In genomic region chr3:40408921-40409488, GRCm38 (mm10) we compare ENCODE assay signal across 14 mouse cellular contexts.
DNase-seq lines count a peak whose midpoint lies in the region; ATAC-seq and TF ChIP-seq lines count a peak whose summit lies in the region.
"Had no signal": no experiment of that assay in that cellular context is flagged by ENCODE, and none has a peak within 500 bp of the region (broad histone marks: within the 10 kb centered on the region; RNA-seq: fewer than 3 reads in every experiment).

No protein-coding gene starts in this region.

- peaks cover 7% of the 10 kb centered on the region; the same call in 1 of the 2 replicates for H3K4me1 ChIP-seq in heart, embryonic 10.5 days
- H3K4me1 ChIP-seq in embryonic facial prominence, embryonic 10.5 days = peaks cover 29% of the 10 kb centered on the region
- H3K4me1 ChIP-seq in lung, postnatal 0 days (ENCODE audit: insufficient read depth, low read depth, low read length) = no peaks in the 10 kb centered on the region
- H3K4me1 ChIP-seq: stomach, embryonic 15.5 days had no signal

- WGBS in heart, embryonic 10.5 days = 66% methylated on average over 5 of the region's 5 CpGs
- WGBS in embryonic facial prominence, embryonic 10.5 days = 39% methylated on average over 5 of the region's 5 CpGs
- whole genome bisulfite sequencing in lung, postnatal 0 days = 44% methylated on average over 5 of the region's 5 CpGs

- no peak overlapping the region for H3K4me3 ChIP-seq in heart, embryonic 10.5 days
- no peak overlapping the region for H3K4me3 ChIP-seq in embryonic facial prominence, embryonic 10.5 days
- no peak overlapping the region for H3K4me3 ChIP-seq in lung, postnatal 0 days (ENCODE audit: low read depth, low read length)
- H3K4me3 ChIP-seq: limb, embryonic 15.5 days; stomach, embryonic 15.5 days had no signal

- H3K36me3 ChIP-seq in heart, embryonic 10.5 days = no peaks in the 10 kb centered on the region
- no peaks in the 10 kb centered on the region for H3K36me3 ChIP-seq in embryonic facial prominence, embryonic 10.5 days (replicated peaks)
- no peaks in the 10 kb centered on the region for H3K36me3 ChIP-seq in lung, postnatal 0 days (ENCODE audit: insufficient read depth, low read length)
- H3K36me3 ChIP-seq: limb, embryonic 15.5 days; stomach, embryonic 15.5 days had no signal

- peak; percentile 38 to 41 for DNase-seq in heart, postnatal 10 days
- no peak for DNase-seq in heart, embryonic 10.5 days (ENCODE audit: low spot score)
- DNase-seq in embryonic facial prominence, embryonic 10.5 days (ENCODE audit: low spot score) = peak; percentile 62
- DNase-seq in kidney, postnatal 10 days = peak; percentile 76
- DNase-seq in lung, postnatal 0 days (ENCODE audit: low spot score) = peak; percentile 58
- no peak for DNase-seq in thymus, postnatal 10 days (ENCODE audit: low spot score in 2 of 2)
- no peak for DNase-seq in spleen, postnatal 4 days (ENCODE audit: low spot score in 2 of 2)
- DNase-seq in T-cell, adult 2 months (ENCODE audit: low spot score) = no peak
- DNase-seq: B cell, adult 2 months had no signal

- H3K4me2 ChIP-seq in lung, postnatal 0 days (replicated peaks; ENCODE audit: low read depth, low read length) = no peak overlapping the region
- H3K4me2 ChIP-seq: limb, embryonic 15.5 days; stomach, embryonic 15.5 days had no signal

- H3K27me3 ChIP-seq in heart, embryonic 10.5 days (ENCODE audit: insufficient read depth, poor library complexity, severe bottlenecking) = peaks cover 8% of the 10 kb centered on the region; the same call in 1 of the 2 replicates
- no peaks in the 10 kb centered on the region for H3K27me3 ChIP-seq in embryonic facial prominence, embryonic 10.5 days (replicated peaks; ENCODE audit: low read depth, poor library complexity, severe bottlenecking)
- no peaks in the 10 kb centered on the region for H3K27me3 ChIP-seq in lung, postnatal 0 days (replicated peaks; ENCODE audit: insufficient read depth, low read length)
- H3K27me3 ChIP-seq: limb, embryonic 15.5 days; stomach, embryonic 15.5 days had no signal

- H3K9me3 ChIP-seq in heart, embryonic 10.5 days = no peaks in the 10 kb centered on the region
- H3K9me3 ChIP-seq in embryonic facial prominence, embryonic 10.5 days = no peaks in the 10 kb centered on the region
- H3K9me3 ChIP-seq in lung, postnatal 0 days (ENCODE audit: low read length) = no peaks in the 10 kb centered on the region
- H3K9me3 ChIP-seq: limb, embryonic 15.5 days; stomach, embryonic 15.5 days had no signal

- intact Hi-C loops in heart, postnatal 10 days (cut with DNase I) = no loop called here

- H3K27ac ChIP-seq in heart, embryonic 10.5 days = no peak overlapping the region
- peak overlapping the region; percentile 65; the same call in 1 of the 2 replicates for H3K27ac ChIP-seq in embryonic facial prominence, embryonic 10.5 days (replicated peaks)
- no peak overlapping the region for H3K27ac ChIP-seq in lung, postnatal 0 days (ENCODE audit: low read length)
- H3K27ac ChIP-seq: limb, embryonic 15.5 days; stomach, embryonic 15.5 days had no signal

- TF ChIP-seq CTCF in lung, postnatal 0 days (IDR thresholded peaks at IDR 0.05) = no peak

- no peak for TF ChIP-seq EP300 in lung, postnatal 0 days (IDR thresholded peaks at IDR 0.05)

- H3K9ac ChIP-seq in lung, postnatal 0 days (replicated peaks; ENCODE audit: low read depth) = no peak overlapping the region
- H3K9ac ChIP-seq: limb, embryonic 15.5 days; stomach, embryonic 15.5 days had no signal

- ATAC-seq in lung, postnatal 0 days = peak; percentile 77
- ATAC-seq: forebrain, embryonic 14.5 days; midbrain, embryonic 16.5 days; Patski had no signal

Comparison
In these comparisons a context has a peak if more than half of its experiments do, and no peak if none do; other contexts are left out.
1. DNase-seq: peak in heart, postnatal 10 days (2 of 2), embryonic facial prominence, embryonic 10.5 days (single experiment), kidney, postnatal 10 days (single experiment) and lung, postnatal 0 days (single experiment); none in heart, embryonic 10.5 days (single experiment), thymus, postnatal 10 days (0 of 2), spleen, postnatal 4 days (0 of 2) and T-cell, adult 2 months (single experiment).